Mouse (Mus musculus) hindbrain, embryonic 16.5 days (tissue): ENCODE data around the gene Tars. TPM values are rescaled to one million over a fixed set of nuclear protein-coding genes. Genes with fewer than 3 reads are reported as not detected.

Experiments
- ATAC-seq: fragments of 200-750 bp; cut with Nextera tagmentation; 2 replicates; pipeline ENCODE4 v1.8.0; 2017; ENCODE audit warnings: moderate TSS enrichment, moderate library complexity
- H3K27ac ChIP-seq: fragments of 300-500 bp; sonication (generic); 2 replicates; pipeline ENCODE4 v1.5.1; 2014; ENCODE audit warnings: low read depth, mild to moderate bottlenecking, control low read depth, low read length, moderate library complexity
- H3K27me3 ChIP-seq: fragments of 300-500 bp; sonication (generic); replicated peaks from 2 replicates; pipeline ENCODE4 v1.6.1; 2014; ENCODE audit warnings: low read length; ENCODE audit not compliant: control insufficient read depth, insufficient read depth
- H3K36me3 ChIP-seq: fragments of 300-500 bp; sonication (generic); 2 replicates; pipeline ENCODE4 v1.6.1; 2014; ENCODE audit warnings: mild to moderate bottlenecking, low read length, moderate library complexity, mixed read lengths; ENCODE audit not compliant: control insufficient read depth, insufficient read depth
- H3K4me1 ChIP-seq: fragments of 300-500 bp; sonication (generic); 2 replicates; pipeline ENCODE4 v1.6.1; 2014; ENCODE audit warnings: low read depth, low read length; ENCODE audit not compliant: control insufficient read depth, insufficient read depth
- H3K4me2 ChIP-seq: fragments of 300-500 bp; sonication (generic); 2 replicates; pipeline ENCODE4 v1.6.1; 2014; ENCODE audit warnings: mild to moderate bottlenecking, low read length, control low read depth, moderate library complexity
- H3K4me3 ChIP-seq: fragments of 300-500 bp; sonication (generic); 2 replicates; pipeline ENCODE4 v1.5.1; 2014; ENCODE audit warnings: mild to moderate bottlenecking, low read length, control low read depth, moderate library complexity
- H3K9ac ChIP-seq: fragments of 300-500 bp; sonication (generic); 2 replicates; pipeline ENCODE4 v1.6.1; 2014; ENCODE audit warnings: low read depth, mild to moderate bottlenecking, control low read depth, low read length, moderate library complexity
- H3K9me3 ChIP-seq: fragments of 300-500 bp; sonication (generic); 2 replicates; pipeline ENCODE4 v1.6.1; 2014; ENCODE audit warnings: mild to moderate bottlenecking, low read length, moderate library complexity; ENCODE audit not compliant: control insufficient read depth
- WGBS: fragments of 180-500 bp; shearing (Covaris S2); extraction: QIAGEN DNeasy Blood & Tissue Kit; methylation state at CpG from one replicate; pipeline ENCODE4 v1.1.7; 2014; 5-methylcytosine and 5-hydroxymethylcytosine counted together
- polyA plus RNA-seq: library from polyadenylated mRNA; unstranded; fragments of >200 nt; fragmentation: Nextera tagmentation; extraction: Ambion mirVana; gene quantifications from 2 replicates; pipeline ENCODE4 v1.2.1, GENCODE M21; 2015

The Tars gene
- polyA plus RNA-seq, 1 experiment from 2014 or later, result 45.6 TPM

DNA sequence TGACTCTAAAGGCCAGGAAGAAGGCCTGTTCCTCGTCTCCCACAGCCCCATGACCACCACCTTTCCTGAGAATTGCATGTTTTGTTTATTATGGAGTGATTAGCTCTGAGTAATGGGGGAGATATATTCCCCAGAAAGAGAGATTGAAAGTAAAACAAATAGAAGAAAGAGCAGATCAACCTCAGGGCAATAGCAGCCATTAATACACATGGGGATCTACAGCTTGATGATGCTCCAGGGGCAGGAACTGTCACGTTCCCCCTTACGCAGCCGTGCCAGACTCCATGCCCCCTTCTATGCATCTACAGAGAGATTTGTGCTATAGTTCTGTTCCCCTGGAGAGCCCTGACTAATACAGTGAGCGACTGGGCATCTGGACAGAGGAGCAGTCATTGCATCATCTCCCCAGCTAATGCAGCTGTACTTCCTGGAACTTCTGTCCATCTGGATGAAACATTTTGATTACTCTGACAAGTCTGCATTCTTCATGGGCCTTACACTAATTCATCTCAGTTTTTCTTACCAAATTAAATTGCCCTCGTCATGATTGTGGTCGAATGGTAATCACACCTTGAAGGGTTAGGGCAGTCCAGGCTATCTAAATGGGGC lies 28.9 kb downstream of the Tars start:
- ATAC-seq, result no peak
- Histone ChIP-seq H3K9me3 (no peaks in the 10 kb centered on the region), H3K4me1 (no peaks in the 10 kb centered on the region), H3K27me3 (no peaks in the 10 kb centered on the region), H3K27ac (no peak overlapping the region), H3K4me3 (no peak overlapping the region), H3K4me2 (no peak overlapping the region), H3K36me3 (no peaks in the 10 kb centered on the region), H3K9ac (no peak overlapping the region)
- 86% methylated on average over 7 of the region's 7 CpGs for WGBS

- Histone ChIP-seq H3K27ac (no peak overlapping the region), H3K9ac (no peak overlapping the region), H3K9me3 (no peaks in the 10 kb centered on the region), H3K4me2 (no peak overlapping the region), H3K36me3 (no peaks in the 10 kb centered on the region), H3K4me3 (no peak overlapping the region), H3K27me3 (no peaks in the 10 kb centered on the region), H3K4me1 (no peaks in the 10 kb centered on the region)
- 81% methylated on average over 3 of the region's 3 CpGs for WGBS
- ATAC-seq, result no peak
These were observed 29.9 kb downstream of the Tars start for GRCm38 (mm10) chr15:11369572-11369971.

DNA sequence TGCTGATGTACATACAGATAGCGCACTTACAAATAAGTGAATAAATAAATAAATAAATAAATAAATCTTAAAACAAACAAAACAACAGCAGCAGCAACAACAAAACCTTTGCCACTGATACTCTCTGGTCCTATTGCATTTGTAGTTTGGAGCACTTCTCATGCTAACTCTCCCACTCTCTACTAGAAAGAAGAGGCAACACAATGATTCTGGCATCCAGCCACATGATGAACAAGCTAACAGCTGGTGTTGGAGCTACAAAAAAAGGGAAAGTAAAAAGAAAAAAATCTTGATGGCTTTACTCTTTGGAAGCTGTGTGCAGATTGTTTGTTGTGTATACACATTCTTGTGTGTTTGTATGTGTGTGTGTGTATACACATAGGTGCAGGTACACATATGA lies 34.7 kb downstream of the Tars start:
- Histone ChIP-seq H3K36me3 (no peaks in the 10 kb centered on the region), H3K4me1 (no peaks in the 10 kb centered on the region), H3K27ac (no peak overlapping the region), H3K9ac (no peak overlapping the region), H3K9me3 (no peaks in the 10 kb centered on the region), H3K27me3 (no peaks in the 10 kb centered on the region), H3K4me2 (no peak overlapping the region), H3K4me3 (no peak overlapping the region)
- 0 out of 2 replicates have a peak, but pooled peaks have one; percentile 30 for ATAC-seq
- WGBS, result 100% methylated on average over 1 of the region's 1 CpGs

DNA sequence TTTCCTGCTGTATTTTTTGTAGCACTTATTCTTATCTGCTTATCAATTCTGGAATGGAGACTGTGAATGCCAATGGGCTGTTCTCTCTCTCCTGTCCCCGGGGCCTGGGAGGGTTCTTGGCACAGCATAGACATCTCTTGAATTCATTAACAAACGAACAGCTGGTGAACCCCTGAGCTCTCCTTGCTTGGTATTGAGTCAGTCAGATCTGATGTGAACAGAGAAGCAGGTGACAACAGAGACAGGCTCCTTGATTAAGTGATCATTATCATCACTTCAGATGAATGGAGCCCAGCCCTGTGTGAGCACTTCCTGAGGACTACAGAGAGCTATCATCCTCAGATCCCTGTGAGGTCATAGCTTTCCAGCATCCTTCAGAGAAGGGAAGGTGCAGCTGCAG lies 35.4 kb downstream of the Tars start:
- Histone ChIP-seq H3K36me3 (no peaks in the 10 kb centered on the region), H3K4me2 (no peak overlapping the region), H3K4me1 (no peaks in the 10 kb centered on the region), H3K27ac (no peak overlapping the region), H3K4me3 (no peak overlapping the region), H3K27me3 (no peaks in the 10 kb centered on the region), H3K9ac (no peak overlapping the region), H3K9me3 (no peaks in the 10 kb centered on the region)
- ATAC-seq, result peak; percentile 79
- WGBS, result 18% methylated on average over 2 of the region's 2 CpGs

DNA sequence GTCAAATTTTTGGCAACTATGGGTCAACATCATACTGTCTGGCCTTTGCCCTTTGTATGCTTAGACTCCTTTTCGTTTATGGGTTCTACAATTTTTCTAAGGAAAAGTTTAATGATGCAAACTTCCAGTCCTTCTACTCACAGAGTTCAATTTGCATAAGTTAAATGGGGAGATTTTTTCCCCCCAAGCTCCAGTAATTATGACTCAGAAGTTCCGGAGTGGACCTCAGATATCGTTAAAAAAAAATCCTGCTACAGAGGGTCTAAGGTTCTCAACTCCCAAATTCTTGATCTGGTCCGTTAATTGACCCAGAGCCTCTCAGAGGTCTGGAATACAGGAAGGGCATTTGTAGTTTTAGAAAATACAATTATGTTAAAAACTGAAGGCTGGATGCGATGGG lies 37.6 kb downstream of the Tars start:
- H3K27me3 ChIP-seq, result no peaks in the 10 kb centered on the region
- H3K4me2 ChIP-seq, result no peak overlapping the region
- 86% methylated on average over 5 of the region's 5 CpGs for WGBS
- H3K9me3 ChIP-seq, result no peaks in the 10 kb centered on the region
- no peak for ATAC-seq
- H3K4me1 ChIP-seq, result no peaks in the 10 kb centered on the region
- H3K4me3 ChIP-seq, result no peak overlapping the region
- H3K36me3 ChIP-seq, result no peaks in the 10 kb centered on the region
- no peak overlapping the region for H3K27ac ChIP-seq
- no peak overlapping the region for H3K9ac ChIP-seq

- 81% methylated on average over 1 of the region's 1 CpGs for WGBS
- ATAC-seq, result no peak
- no peak overlapping the region for H3K9ac ChIP-seq
- no peak overlapping the region for H3K4me2 ChIP-seq
- no peak overlapping the region for H3K27ac ChIP-seq
- H3K9me3 ChIP-seq, result no peaks in the 10 kb centered on the region
- H3K4me3 ChIP-seq, result no peak overlapping the region
- no peaks in the 10 kb centered on the region for H3K36me3 ChIP-seq
- H3K4me1 ChIP-seq, result no peaks in the 10 kb centered on the region
- H3K27me3 ChIP-seq, result no peaks in the 10 kb centered on the region
These were observed 38.6 kb downstream of the Tars start for GRCm38 (mm10) chr15:11360888-11361287.

DNA sequence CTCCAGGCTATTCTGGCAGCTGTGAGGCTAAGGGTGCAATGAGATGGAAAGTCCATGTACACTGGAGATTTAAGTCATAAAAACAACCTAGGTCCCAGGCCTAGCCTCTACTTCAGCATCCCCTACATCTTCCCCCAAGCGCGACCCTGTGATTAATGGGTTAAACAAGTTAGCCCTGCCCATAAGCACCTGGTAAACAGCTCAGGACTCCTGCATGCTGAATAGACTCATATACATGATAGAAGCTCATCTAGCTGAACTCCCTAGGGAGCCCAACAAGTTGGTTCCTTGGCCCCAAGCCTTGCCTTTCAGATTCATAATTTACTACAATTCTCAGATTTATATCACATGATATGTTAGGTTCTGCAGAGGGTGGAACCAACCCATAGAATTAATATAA lies 42.0 kb downstream of the Tars start:
- Histone ChIP-seq H3K27me3 (no peaks in the 10 kb centered on the region), H3K4me3 (no peak overlapping the region), H3K9me3 (no peaks in the 10 kb centered on the region), H3K4me1 (no peaks in the 10 kb centered on the region), H3K36me3 (no peaks in the 10 kb centered on the region), H3K4me2 (no peak overlapping the region), H3K27ac (no peak overlapping the region), H3K9ac (no peak overlapping the region)
- no peak for ATAC-seq
- WGBS, result 90% methylated on average over 2 of the region's 2 CpGs

DNA sequence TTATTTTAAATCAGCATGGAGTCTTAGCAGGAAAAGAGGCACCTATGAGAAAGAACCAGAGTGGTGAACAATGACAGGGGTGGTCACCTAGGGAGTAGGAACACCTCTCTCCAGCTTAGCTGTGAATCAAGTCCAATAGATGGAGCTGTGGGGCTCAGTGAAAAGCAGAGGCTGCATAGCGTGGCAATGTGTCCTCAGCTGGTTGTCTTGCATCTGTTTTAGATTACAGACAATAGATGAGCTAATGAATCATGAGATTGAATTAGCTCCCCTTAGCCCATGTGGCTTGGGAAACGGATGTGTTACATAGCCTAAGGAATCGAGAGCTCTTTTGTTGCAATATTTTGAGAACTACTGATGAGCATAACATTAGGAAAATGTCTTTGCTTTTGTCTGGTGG lies 43.6 kb downstream of the Tars start:
- H3K36me3 ChIP-seq, result no peaks in the 10 kb centered on the region
- H3K4me1 ChIP-seq, result no peaks in the 10 kb centered on the region
- H3K27ac ChIP-seq, result no peak overlapping the region
- no peak overlapping the region for H3K9ac ChIP-seq
- 48% methylated on average over 3 of the region's 3 CpGs for WGBS
- no peak overlapping the region for H3K4me3 ChIP-seq
- H3K27me3 ChIP-seq, result no peaks in the 10 kb centered on the region
- H3K9me3 ChIP-seq, result no peaks in the 10 kb centered on the region
- H3K4me2 ChIP-seq, result no peak overlapping the region
- peak; percentile 54; the same call in 1 of the 2 replicates for ATAC-seq

DNA sequence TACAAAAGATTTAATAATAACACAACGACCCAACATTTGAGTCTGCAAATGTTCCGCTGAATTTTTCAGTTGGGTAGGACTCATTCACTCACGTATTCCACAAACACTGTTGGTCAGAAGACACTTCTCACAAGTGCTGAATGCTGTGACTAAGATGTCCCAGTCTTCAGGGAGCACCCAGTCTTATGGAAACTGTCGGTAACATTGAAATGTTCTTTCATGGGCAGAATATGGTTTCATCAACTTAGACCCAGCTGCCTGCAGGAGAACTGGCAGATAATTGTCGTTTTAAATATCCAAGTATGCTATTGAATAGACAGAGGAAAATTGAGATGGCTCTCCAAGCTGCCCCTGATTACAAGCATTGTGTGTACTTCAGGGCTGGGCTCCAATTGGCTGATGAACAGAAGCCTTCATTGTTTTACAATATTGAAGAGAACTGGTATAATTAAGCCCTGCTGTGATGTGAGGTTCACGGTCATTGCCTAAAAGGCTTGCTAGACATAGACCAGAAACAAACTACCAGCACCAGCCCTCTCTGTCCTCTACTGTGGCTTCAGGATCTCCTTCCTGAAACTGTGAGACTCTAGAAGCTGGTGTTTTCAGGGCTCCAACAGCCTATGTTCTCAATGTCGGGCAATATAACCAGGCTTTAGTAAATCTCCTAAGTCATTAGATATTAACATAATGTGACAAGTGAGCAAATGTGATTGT lies 59.8 kb downstream of the Tars start:
- 63% methylated on average over 7 of the region's 7 CpGs for WGBS

More for the DNA sequence above, 59.8 kb downstream of the Tars start:
- no peaks in the 10 kb centered on the region for H3K9me3 ChIP-seq
- H3K36me3 ChIP-seq, result no peaks in the 10 kb centered on the region
- H3K27me3 ChIP-seq, result no peaks in the 10 kb centered on the region
- no peak overlapping the region for H3K4me2 ChIP-seq
- no peak overlapping the region for H3K9ac ChIP-seq
- ATAC-seq, result peak; percentile 79
- no peak overlapping the region for H3K4me3 ChIP-seq
- no peak overlapping the region for H3K27ac ChIP-seq
- H3K4me1 ChIP-seq, result no peaks in the 10 kb centered on the region
